Mouse (Mus musculus) adrenal gland, adult 2 months (tissue): Measurements from ENCODE around the gene Tenm2. TPM values are rescaled to one million over a fixed set of nuclear protein-coding genes. Genes with fewer than 3 reads are reported as not detected.

Source experiments
- DNase-seq: peaks from one replicate; pipeline ENCODE4 v3.0.0; 2021
- long read RNA-seq: library from polyadenylated mRNA; stranded (forward); transcript quantifications from one replicate; pipeline ENCODE4 v2.0.0, GENCODE M21; 2021
- polyA plus RNA-seq: library from polyadenylated mRNA; depleted of rRNA; stranded (reverse); fragments of >200 nt; gene quantifications from 2 replicates; pipeline ENCODE4 v1.2.3, GENCODE M21; 2012; rRNA removed
- total RNA-seq, 2 experiments: library from RNA; stranded (reverse); gene quantifications; 2 replicates each; pipeline ENCODE4 v1.2.3; 2021

Tenm2 gene
- under 1 TPM; 0.23 to 0.86 TPM for total RNA-seq
- 0.08 and 0.13 TPM in 2 replicates for polyA plus RNA-seq
- long read RNA-seq = 0 reads

DNA sequence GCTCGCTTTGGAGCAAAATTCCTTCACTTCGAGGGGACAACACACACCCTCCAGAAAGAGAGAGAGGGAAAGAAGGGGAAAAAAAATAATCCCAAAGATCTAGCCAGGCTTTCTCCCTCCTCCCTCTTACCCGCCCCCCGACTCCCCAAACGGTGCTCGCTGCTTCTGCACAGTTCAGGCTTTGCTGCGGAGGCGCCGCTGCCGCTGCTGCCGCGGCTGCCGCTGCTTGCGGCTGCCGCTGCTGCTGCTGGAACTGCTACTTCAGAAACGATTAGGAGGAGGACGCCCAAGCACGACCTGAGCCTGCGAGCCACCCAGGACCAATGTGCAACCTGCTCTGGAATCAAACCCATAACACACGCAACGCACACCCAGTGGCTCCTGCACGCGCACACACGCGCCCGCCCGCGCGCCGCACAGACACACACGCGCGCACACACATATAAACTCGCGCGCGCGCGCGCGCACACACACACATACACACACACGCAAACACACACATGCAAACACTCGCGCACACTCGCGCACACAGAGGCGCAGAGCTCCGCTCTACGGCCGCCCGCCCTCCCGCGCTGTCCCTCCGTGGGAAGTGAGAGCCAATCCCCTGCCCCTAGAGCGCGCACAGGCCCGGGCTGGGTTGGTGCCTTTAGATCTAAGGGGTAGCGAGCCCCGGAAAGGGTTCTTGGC is at the start of gene Tenm2:
Tenm2 (minus strand) TSS at position 51 of the 687 bp plus-strand sequence.
- DNase-seq = peak; percentile 11

DNA sequence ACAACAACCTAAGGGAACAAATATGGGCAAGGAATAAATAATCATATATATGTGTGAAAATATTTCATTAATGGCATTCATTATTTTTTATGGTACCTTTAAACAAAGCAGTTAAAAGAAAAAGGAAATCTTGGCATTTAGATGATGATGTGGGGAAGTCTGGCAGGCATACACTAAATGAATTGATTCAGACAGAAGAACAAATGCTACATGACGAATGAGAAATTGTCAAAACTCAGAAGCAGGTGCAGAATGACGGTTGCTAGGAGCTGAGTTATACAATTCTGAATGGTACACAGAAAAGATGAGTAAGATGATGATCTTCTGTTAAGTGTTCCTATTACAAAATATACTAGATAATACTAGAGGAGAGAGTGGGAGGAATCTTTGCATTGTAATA is 49.4 kb upstream of the Tenm2 start:
- DNase-seq = no peak

DNA sequence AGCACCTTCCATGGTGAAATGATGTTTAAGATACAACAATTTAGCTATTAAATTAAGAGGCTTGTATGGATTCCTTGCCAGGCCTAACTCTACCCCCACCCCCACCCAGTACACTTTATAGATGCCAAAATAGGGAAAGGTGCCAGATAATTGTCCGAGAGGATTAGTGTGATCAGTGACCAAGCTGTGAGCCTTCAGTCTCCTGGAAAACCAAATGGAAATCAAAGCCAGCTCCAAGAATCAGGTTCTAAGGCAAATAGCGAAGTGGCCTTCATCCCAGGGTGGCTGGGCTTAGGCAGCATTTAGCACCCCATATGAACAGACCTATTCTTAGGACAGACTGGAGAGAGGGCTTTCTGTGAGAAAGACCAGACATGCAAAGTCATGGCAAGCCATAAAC is 13.0 kb upstream of the Tenm2 start:
- no peak for DNase-seq

DNA sequence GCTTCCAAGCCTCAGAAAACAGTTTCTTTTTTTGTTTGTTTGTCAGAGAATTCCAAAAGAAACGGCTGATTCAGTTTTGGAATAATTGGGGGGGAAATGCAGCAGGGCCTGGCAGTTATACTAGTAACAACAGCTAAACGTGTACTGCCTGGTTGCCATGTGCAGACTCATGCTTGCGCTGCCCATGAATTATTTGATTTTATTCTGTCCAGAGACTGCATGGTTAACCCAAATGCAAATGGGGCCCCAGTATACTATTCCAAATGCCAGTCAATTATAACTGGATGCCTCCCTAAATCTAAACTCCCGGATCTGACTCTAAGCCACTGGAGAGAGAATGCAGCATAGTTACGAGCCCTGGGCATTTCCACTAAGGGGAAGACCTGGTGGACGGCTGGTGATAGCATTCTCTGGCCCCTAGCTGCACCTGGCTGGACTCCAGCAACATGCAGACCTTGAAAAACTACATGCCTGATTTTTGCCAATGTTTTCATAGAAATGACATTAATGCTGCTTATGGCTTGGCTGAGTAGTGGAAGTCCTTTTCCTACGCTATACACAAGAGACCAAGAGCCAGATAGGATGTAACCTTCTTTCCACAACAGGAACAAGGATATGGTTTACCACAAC is 1.4 kb upstream of the Tenm2 start:
- no peak for DNase-seq

DNA sequence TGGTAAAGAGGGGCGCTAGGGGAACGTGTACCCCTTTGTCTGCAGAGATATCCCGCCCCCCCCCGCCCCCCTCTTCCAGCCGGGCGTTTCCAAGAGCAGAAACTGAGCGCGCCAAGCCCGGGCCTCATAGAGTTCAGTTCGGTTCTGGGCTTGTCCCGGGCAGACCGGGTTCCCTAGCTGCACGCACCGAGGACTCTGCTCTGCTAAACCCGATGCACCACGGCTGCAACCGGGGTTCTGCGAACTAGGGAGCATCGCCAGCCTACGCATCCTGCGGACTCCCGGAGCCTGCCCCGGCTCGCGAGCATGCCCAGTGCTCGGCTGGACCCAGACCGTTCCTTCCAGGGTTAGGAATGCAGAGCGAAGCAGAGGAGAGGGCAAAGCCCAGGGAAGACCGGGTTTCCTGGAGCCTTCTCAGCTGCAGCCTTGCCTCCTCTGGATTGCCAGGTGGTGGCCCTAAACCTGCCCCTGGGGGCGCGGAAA is 878 bp upstream of the Tenm2 start:
- DNase-seq = peak; percentile 30

DNA sequence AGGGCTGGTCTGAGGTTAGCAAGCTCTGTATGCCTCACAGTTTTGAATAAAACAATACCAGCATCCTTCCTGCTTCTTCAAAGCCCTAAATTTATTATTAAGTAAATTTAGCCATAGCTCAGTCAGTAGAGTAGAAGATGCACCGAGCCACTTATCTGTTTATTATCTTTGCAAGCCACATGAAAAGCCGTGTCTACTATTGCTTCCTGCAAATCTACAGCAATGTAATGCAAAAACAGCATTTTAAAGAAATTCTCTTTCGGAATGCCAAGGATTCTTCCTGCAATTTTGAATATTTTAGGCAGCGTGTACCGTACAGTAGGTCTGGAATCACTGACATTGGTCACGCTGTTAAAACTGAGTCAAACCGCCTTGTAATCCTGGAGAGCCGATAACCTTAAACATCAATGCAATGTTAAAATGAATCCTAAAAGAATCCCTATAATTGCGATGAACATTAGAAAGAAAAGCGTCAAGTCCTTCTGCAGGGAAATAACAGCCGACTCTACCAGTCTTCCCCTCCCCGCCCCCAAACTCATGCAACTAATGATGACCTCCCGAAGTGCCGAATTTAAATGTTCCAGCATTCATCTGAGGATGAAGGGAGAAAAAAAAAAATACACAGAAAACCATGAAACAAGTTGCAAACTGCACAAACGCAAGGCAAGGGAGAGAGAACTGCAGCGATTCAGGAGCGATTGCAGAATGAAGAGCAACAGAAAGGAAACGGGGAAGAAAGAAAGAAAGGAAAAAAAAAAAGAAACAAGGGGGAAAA is 556 bp downstream of the Tenm2 start:
- no peak for DNase-seq

DNA sequence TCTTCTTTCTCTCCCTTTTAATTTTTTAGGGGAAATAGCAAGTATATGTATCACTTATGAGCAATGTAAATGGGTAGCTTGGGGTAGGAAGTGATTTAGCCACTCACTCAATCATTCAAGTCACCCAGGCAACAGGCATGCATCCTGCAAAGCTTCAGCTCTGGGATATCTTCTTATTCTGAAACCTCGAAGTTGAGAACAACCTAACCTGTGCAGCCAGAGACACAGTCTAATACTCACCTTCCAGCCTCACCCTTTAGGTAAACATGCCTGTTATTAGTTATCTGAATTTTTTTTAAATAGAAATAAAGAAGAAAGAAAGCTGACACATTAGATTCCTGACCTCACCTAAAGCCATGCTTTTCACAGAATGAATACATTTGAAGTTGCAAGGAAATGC is 8.4 kb downstream of the Tenm2 start:
- DNase-seq = no peak

DNA sequence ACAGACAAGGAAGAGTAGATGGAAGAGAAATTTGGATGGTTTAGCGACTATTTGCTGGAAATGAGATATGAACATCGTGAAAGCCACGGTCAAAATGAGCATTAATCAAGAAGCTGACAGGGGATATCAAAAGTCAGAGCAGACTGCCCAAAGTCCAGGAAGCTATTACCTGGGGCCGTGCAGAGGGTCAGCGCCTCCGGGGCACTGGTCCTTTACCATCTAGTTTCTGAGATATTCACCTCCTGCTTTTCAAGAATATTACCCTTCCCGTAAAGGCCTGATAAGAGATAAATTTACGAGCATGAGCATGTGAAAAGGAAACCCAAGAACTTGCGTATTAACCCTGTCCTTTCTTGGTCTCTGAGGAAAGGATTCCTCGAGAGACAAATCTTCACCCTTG is 8.8 kb downstream of the Tenm2 start:
- DNase-seq = no peak

DNA sequence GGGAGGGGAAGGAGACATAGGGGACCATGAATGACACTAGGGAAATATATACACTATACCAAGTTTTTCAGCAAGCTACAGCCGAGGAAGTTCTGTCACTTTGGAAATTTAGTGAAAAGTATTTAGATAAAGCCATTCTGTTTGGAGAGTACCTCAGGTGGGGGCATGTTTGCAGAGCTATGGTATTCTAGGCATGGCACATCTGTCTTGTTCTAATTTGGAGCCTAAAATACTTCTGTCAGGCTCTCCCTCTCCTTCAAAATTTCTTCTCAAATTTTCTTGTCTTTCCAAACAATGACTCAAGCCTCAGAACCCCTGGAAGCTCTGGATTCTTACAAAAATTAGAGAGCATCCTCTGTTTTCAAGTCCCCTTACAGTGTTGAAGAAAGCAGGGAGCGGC is 13.0 kb downstream of the Tenm2 start:
- DNase-seq = no peak

DNA sequence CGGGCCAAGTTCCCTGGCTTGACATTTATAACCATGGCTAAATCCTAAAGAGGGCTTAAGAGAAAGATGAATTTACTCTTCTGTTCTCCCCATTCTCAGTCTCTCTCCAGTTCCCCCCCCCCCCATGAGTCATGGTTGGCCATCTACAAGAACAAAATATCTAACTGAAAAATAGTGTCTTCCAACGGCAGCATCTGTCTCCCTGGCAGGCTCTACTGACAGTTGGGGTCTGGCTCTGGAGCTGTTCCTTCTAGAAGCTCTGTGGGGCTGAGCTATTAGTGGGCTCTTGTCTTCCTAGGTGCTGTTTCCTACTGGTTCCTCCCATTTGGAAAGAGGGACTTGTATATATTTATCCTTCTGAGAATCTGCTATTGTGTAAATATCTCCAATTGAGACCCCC is 13.7 kb downstream of the Tenm2 start:
- no peak for DNase-seq

DNA sequence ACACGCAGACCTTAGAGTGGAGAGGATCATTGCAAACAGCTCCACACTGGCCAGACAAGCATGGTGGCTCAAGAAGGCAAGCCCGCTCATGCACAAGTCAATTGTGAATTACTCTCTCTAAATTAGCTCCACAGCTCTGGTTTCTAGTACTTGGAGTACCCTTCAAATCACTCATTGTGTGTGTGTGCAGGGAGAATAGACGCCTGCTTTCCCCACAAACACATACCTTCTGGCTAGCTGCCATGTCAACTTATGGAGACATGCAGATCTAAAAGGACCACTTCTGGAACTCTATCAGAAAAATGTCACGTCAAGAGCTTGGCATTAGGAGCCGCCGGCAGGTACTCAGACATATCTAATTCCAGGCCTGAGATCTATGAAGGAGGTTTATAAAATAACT is 14.8 kb downstream of the Tenm2 start:
- DNase-seq = no peak

DNA sequence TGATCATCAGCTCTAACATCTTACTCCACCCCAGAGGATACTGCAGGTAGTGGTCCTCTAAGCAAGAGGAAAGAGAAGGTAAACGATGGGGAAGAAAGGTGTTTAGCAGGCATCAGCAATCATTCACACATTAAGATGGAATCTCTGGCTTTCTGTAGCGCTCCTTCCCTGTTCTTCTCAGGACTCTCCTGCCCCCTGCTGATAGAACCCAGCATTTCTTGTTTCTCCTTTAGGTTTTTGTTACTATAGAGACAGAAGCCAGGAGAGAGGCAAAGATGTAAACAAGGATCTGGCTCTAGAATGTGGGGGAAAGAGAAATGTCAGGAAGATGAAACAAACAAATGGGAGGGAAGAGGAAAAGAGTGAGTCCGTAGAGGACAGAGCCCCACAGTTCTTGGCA is 49.6 kb downstream of the Tenm2 start:
- DNase-seq = peak; percentile 38

DNA sequence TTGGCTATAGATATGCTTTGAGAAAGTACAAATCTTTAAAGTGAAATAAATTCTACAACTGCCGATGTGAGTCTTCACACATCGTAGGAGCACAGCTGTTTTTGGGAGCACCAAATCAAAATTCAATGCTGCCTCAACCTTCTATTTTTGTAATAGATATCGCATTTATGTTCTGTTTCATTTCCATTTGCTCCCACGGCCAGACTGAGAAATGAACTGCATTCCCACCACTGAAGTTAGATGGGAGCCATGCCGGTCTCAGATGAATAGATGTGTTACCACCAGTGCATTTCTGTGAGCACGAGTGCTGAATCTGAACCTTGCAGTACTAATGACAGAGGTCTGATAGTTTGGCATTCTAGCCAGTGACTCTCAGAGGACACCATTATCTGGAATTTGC is 58.3 kb downstream of the Tenm2 start:
- no peak for DNase-seq

DNA sequence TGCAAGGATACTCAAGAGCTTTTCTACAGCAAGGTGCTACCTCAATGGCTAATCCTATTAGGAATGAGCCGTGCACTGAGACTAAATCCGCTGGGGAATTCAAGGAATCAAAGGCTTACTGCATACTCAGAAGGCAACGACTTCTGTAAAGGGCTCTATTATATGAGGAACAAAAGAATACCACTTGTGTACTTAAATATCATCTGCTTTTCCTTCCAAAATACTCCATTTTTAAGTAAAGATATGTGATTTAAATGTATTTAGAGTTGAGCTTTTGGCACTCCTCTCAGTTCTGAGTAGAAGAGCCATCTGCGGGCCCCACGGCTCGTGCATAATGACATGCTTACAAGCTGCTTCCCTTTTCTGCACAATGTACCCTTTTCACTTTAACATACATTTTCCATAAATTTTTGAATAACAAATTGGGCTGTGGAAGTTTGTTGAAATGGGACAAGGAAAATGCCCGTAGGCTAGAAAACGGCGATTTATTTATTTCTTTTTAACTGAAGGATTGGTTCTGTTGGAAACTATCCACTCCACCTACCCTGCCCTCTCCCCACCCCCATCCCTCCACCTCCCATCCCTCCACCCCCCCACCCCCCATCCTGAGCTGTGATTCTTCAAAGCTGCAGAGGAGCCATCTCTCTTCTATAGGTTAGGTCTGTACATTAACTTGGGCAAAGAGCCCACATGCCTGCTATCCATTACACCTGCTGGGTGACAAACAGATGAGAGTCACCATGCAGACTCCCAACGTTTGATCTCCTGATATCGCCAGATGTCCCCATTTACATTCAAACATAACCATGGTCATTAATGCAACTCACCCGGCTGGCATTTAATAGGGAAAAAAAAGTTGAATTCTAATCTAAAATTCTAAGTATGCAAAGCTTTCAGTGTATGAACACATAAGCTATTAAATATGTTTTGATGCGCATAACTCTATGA is 81.6 kb downstream of the Tenm2 start:
- DNase-seq = no peak

DNA sequence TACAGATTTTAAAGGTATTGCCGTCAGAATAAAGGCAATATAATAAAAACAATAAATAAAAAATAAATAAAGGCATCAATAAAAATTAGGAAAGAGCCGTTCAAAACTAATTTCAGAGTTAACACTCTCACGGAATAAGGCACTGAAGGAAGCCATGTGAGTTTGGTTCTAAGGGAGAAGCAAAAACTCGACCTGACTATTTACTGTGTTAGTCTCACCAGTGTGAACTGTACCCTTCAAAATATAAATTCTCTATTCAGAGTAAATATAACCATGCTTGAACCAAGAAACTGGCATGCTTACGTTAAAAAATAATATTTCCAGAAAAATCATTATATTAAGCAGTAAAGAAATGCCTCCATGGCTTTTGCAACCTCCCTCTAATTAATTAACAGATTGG is 82.4 kb downstream of the Tenm2 start:
- DNase-seq = no peak

DNA sequence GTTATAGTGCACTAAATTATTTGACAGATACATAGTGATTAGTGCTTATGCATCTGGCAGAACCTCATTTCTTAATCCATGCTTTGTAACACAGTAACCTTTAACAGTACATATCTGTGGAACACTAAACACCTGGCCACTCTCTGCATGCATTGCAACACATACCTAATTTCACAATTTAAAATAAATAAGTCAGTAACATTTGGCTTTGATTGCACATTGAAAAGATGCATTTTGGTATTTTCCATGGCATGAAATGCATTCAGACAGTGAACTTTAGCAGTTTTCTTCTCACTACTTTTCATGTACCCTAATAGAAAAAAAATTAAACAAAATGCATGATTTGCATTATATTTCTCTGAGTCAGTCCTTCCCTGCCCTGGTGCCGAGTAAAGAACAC is 85.8 kb downstream of the Tenm2 start:
- no peak for DNase-seq

DNA sequence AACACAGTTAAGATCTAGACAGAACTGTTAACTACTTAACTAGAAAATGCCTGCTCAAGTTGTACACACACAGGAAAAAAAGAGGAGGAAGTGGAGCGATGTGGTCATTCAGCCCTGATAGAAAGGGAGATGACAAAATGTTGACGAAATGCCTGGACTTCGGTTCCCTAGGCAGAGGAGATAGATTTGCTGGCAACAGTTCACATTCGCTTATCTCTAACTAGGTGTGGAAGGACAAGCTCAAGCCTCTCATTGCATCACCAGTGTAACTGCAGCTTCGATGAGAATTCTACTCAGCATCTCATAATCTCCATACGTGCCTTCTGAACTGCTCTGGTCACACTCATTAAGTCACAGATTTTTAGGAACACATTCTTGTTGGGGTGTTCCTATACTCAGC is 91.8 kb downstream of the Tenm2 start:
- DNase-seq = no peak

DNA sequence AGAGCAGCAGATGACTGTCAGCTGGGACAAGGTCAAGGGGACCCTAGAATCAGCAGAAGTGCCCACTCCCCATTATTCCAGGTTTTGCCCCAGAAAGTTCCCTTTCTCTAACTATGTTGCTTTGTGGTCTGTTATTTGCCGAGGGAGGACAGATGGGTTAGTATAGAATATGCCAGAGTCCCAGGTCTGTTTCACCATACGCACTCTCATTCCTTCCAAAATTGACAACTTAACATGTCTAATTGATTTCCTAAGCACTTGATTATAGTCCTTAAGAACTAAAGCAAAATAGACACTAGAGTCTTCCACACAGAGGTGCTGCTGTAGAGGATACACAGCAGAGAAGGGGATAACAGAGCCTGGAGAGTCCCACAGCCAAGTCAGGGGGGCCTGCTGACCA is 92.3 kb downstream of the Tenm2 start:
- DNase-seq = no peak

DNA sequence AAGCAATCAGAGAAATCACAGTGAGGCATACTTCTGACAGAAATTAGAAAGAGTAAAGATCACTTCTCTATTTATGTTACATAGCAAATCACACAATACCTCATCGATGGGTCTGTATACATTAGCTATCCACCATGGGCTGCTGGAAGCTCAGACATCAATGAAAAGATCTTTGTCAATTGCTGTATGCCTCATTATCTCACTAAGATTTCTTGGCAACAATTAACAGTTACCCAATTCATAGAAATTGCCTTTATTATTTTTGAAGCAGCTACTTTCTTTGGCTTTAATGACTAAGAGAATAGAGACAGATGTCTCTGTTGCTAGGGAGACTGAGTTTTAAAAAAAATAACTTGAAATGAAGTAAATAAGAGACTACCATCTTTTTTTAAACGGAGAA is 106.9 kb downstream of the Tenm2 start:
- DNase-seq = no peak

DNA sequence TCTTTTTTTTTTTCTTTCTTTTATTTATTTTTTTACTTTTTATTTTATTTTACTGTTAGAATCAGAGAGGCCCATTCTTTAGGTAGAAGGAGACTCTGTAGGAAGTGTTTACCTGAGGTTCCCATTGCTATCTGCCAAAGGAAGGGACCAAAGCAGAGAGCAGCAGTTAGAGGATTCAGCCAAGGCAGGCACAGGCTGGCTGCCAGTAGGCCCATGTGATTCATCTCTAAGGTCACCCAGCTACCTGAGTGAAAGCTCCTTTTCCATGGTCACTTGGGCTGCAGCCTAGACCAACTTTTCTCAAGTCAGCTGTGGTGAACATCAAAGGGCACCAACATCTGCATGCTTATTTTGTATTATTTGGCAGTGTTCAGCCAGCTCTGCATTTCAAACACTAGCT is 117.7 kb downstream of the Tenm2 start:
- no peak for DNase-seq

DNA sequence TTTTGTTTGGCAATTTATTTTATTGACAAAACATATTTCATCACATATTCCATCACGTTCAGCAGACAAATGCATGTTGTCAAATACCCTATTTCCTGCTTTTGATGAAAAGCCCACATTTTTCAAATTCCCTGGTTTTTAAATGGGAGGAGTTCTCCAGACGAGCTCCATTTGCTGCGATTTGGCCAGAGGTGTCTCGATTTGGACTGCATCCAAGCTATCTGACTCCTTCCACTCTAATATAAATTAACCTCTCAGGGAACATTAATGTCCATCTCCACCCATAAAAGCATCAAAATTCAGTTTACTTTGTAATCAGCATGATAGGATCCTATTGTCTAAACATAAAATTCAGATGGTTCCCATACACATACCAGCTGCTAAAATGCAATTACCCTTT is 120.6 kb downstream of the Tenm2 start:
- no peak for DNase-seq

DNA sequence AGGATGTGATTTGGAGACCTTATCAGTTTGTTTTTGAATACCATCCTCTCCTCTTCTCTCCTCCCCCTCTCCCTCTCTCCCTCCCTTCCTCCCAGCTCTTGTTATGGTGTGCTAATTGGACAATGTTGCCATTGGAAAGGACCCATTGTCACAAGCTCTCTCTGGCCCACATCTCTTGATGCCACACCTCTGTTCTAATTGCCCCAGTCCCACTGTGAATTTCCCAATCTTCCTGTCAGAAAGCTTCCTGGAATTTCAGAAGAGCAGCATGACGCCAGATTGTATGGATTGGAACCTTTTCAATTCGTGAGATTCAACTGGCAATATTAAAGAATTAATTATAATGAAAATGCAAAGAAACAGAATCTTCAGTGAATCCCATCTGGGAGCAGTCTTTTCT is 128.7 kb downstream of the Tenm2 start:
- DNase-seq = no peak
